Mouse (Mus musculus): Measurements from ENCODE around the gene Gm4187. TPM values are rescaled to one million over a fixed set of nuclear protein-coding genes. Genes with fewer than 3 reads are reported as not detected.

Gm4187 gene
- not detected for polyA plus RNA-seq (2015; fragmentation: Illumina TruSeq; extraction: RNeasy Lipid Tissue Mini Kit (QIAGEN cat#74804); ENCODE audit: insufficient read depth, low replicate concordance)

DNA sequence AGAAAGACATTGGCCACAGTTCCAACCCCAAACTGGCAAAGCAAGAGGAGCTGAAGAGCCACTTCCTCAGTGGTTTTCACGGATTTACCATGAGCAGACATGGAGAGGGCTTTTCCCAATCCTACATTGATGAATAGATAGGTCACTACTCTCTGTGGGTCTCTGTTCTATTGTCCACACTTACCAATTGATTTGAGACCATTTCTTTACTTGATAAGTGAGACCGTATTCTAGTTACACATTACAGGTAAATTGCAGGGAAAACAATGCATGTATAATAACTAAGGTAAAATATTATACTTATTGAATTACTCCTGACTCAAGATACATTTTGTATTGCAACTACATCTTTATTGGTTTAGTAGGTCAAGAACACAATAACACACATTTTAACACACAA is at the start of gene Gm4187:
Gene Gm4187 (minus strand): TSS at position 101 of the 400 bp plus-strand sequence.

GRCm38 (mm10) chr7:22370939-22371338 is 41.4 kb upstream of the Gm4187 start, which contains the start of gene Gm8660:
Gm8660 (minus strand) TSS chr7:22371039.

Other genes with a start within 250 kb of the Gm4187 start
- not detected for gene Gm16451, start 211.5 kb downstream of the Gm4187 start, polyA plus RNA-seq (2015; fragmentation: Illumina TruSeq; extraction: RNeasy Lipid Tissue Mini Kit (QIAGEN cat#74804); ENCODE audit: insufficient read depth, low replicate concordance)
- gene Gm10666, start 195.0 kb downstream of the Gm4187 start, polyA plus RNA-seq (2015; fragmentation: Illumina TruSeq; extraction: RNeasy Lipid Tissue Mini Kit (QIAGEN cat#74804); ENCODE audit: insufficient read depth, low replicate concordance): not detected
- gene Vmn1r142, start 165.7 kb downstream of the Gm4187 start, polyA plus RNA-seq (2015; fragmentation: Illumina TruSeq; extraction: RNeasy Lipid Tissue Mini Kit (QIAGEN cat#74804); ENCODE audit: insufficient read depth, low replicate concordance): not detected
- not detected for gene Vmn1r143, start 140.3 kb downstream of the Gm4187 start, polyA plus RNA-seq (2015; fragmentation: Illumina TruSeq; extraction: RNeasy Lipid Tissue Mini Kit (QIAGEN cat#74804); ENCODE audit: insufficient read depth, low replicate concordance)
- gene Gm8653, start 128.5 kb downstream of the Gm4187 start, polyA plus RNA-seq (2015; fragmentation: Illumina TruSeq; extraction: RNeasy Lipid Tissue Mini Kit (QIAGEN cat#74804); ENCODE audit: insufficient read depth, low replicate concordance): not detected
- not detected for gene Gm8453, start 100.2 kb downstream of the Gm4187 start, polyA plus RNA-seq (2015; fragmentation: Illumina TruSeq; extraction: RNeasy Lipid Tissue Mini Kit (QIAGEN cat#74804); ENCODE audit: insufficient read depth, low replicate concordance)
- not detected for gene Gm8660, start 41.3 kb upstream of the Gm4187 start, polyA plus RNA-seq (2015; fragmentation: Illumina TruSeq; extraction: RNeasy Lipid Tissue Mini Kit (QIAGEN cat#74804); ENCODE audit: insufficient read depth, low replicate concordance)
- not detected for gene Vmn1r148, start 83.9 kb upstream of the Gm4187 start, polyA plus RNA-seq (2015; fragmentation: Illumina TruSeq; extraction: RNeasy Lipid Tissue Mini Kit (QIAGEN cat#74804); ENCODE audit: insufficient read depth, low replicate concordance)
- not detected for gene Vmn1r149, start 108.5 kb upstream of the Gm4187 start, polyA plus RNA-seq (2015; fragmentation: Illumina TruSeq; extraction: RNeasy Lipid Tissue Mini Kit (QIAGEN cat#74804); ENCODE audit: insufficient read depth, low replicate concordance)
- gene Gm10665, start 134.4 kb upstream of the Gm4187 start, polyA plus RNA-seq (2015; fragmentation: Illumina TruSeq; extraction: RNeasy Lipid Tissue Mini Kit (QIAGEN cat#74804); ENCODE audit: insufficient read depth, low replicate concordance): not detected
- not detected for gene Vmn1r151, start 170.0 kb upstream of the Gm4187 start, polyA plus RNA-seq (2015; fragmentation: Illumina TruSeq; extraction: RNeasy Lipid Tissue Mini Kit (QIAGEN cat#74804); ENCODE audit: insufficient read depth, low replicate concordance)
- gene Vmn1r152, start 193.2 kb upstream of the Gm4187 start, polyA plus RNA-seq (2015; fragmentation: Illumina TruSeq; extraction: RNeasy Lipid Tissue Mini Kit (QIAGEN cat#74804); ENCODE audit: insufficient read depth, low replicate concordance): not detected
- not detected for gene Gm8677, start 205.2 kb upstream of the Gm4187 start, polyA plus RNA-seq (2015; fragmentation: Illumina TruSeq; extraction: RNeasy Lipid Tissue Mini Kit (QIAGEN cat#74804); ENCODE audit: insufficient read depth, low replicate concordance)
- not detected for gene Gm4201, start 235.6 kb upstream of the Gm4187 start, polyA plus RNA-seq (2015; fragmentation: Illumina TruSeq; extraction: RNeasy Lipid Tissue Mini Kit (QIAGEN cat#74804); ENCODE audit: insufficient read depth, low replicate concordance)

All from spleen, adult 10 weeks (tissue).